Mouse (Mus musculus): ENCODE results near the gene Tada3. TPM values are rescaled to one million over a fixed set of nuclear protein-coding genes. Genes with fewer than 3 reads are reported as not detected.
"Not testable (repeated sequence)": the region's sequence is repeated elsewhere in the genome, so short reads cannot be mapped to it uniquely, and the experiment has no call there.

The Tada3 gene
- polyA plus RNA-seq, 1 experiment: 21.6 TPM

GRCm38 (mm10) chr6:113333137-113333950 lies 44.3 kb downstream of the Tada3 start:
- no peak overlapping the region for H3K4me3 ChIP-seq (replicated peaks; ENCODE audit: control insufficient read depth, low read depth, low read length)
- 78% methylated on average over 14 of the region's 14 CpGs for WGBS
- no peak overlapping the region for H3K27ac ChIP-seq (ENCODE audit: control insufficient read depth, insufficient read depth, low read depth, low read length, poor library complexity)
- TF ChIP-seq POLR2A (IDR thresholded peaks at IDR 0.05; ENCODE audit: borderline replicate concordance, control insufficient read depth, low read depth, low read length) (no peak), CTCF (IDR thresholded peaks at IDR 0.05; ENCODE audit: control insufficient read depth, insufficient read depth, low read length) (0 out of 2 replicates have a peak, but pooled peaks have one; percentile 7)
- H3K4me1 ChIP-seq (ENCODE audit: control insufficient read depth, insufficient read depth, low read length): peaks cover 2% of the 10 kb centered on the region; the same call in 1 of the 2 replicates

GRCm38 (mm10) chr6:113332734-113333133 lies 44.9 kb downstream of the Tada3 start:
- H3K27ac ChIP-seq (ENCODE audit: control insufficient read depth, insufficient read depth, low read depth, low read length, poor library complexity); H3K4me3 ChIP-seq (replicated peaks; ENCODE audit: control insufficient read depth, low read depth, low read length); H3K4me1 ChIP-seq (ENCODE audit: control insufficient read depth, insufficient read depth, low read length): not testable (repeated sequence)
- WGBS: 78% methylated on average over 6 of the region's 6 CpGs

GRCm38 (mm10) chr6:113331721-113332120 lies 46.0 kb downstream of the Tada3 start:
- 90% methylated on average over 11 of the region's 11 CpGs for WGBS
- Histone ChIP-seq H3K27ac (ENCODE audit: control insufficient read depth, insufficient read depth, low read depth, low read length, poor library complexity) (no peak overlapping the region), H3K4me3 (replicated peaks; ENCODE audit: control insufficient read depth, low read depth, low read length) (no peak overlapping the region), H3K4me1 (ENCODE audit: control insufficient read depth, insufficient read depth, low read length) (peaks cover 3% of the 10 kb centered on the region)
- TF ChIP-seq CTCF (IDR thresholded peaks at IDR 0.05; ENCODE audit: control insufficient read depth, insufficient read depth, low read length) (no peak), POLR2A (IDR thresholded peaks at IDR 0.05; ENCODE audit: borderline replicate concordance, control insufficient read depth, low read depth, low read length) (no peak)

GRCm38 (mm10) chr6:113330547-113330946 lies 47.1 kb downstream of the Tada3 start:
- no peak for TF ChIP-seq POLR2A (IDR thresholded peaks at IDR 0.05; ENCODE audit: borderline replicate concordance, control insufficient read depth, low read depth, low read length)
- no peak for TF ChIP-seq CTCF (IDR thresholded peaks at IDR 0.05; ENCODE audit: control insufficient read depth, insufficient read depth, low read length)
- no peak overlapping the region for H3K27ac ChIP-seq (ENCODE audit: control insufficient read depth, insufficient read depth, low read depth, low read length, poor library complexity)
- peaks cover 3% of the 10 kb centered on the region for H3K4me1 ChIP-seq (ENCODE audit: control insufficient read depth, insufficient read depth, low read length)
- no peak overlapping the region for H3K4me3 ChIP-seq (replicated peaks; ENCODE audit: control insufficient read depth, low read depth, low read length)
- 2% methylated on average over 2 of the region's 2 CpGs for WGBS

- no peak for TF ChIP-seq POLR2A (IDR thresholded peaks at IDR 0.05; ENCODE audit: borderline replicate concordance, control insufficient read depth, low read depth, low read length)
- no peak for TF ChIP-seq CTCF (IDR thresholded peaks at IDR 0.05; ENCODE audit: control insufficient read depth, insufficient read depth, low read length)
- 80% methylated on average over 1 of the region's 1 CpGs for WGBS
- H3K27ac ChIP-seq (ENCODE audit: control insufficient read depth, insufficient read depth, low read depth, low read length, poor library complexity): no peak overlapping the region
- no peak overlapping the region for H3K4me3 ChIP-seq (replicated peaks; ENCODE audit: control insufficient read depth, low read depth, low read length)
- H3K4me1 ChIP-seq (ENCODE audit: control insufficient read depth, insufficient read depth, low read length): peaks cover 3% of the 10 kb centered on the region
Observed at GRCm38 (mm10) chr6:113329396-113329795, 48.3 kb downstream of the Tada3 start.

- WGBS: 1% methylated on average over 52 of the region's 52 CpGs
- peak within 1 kb of the TSS; percentile 92 for H3K4me3 ChIP-seq (replicated peaks; ENCODE audit: control insufficient read depth, low read depth, low read length)
- peak within 1 kb of the TSS; percentile 74 for H3K27ac ChIP-seq (ENCODE audit: control insufficient read depth, insufficient read depth, low read depth, low read length, poor library complexity)
Observed at GRCm38 (mm10) chr6:113326533-113327315, 51.0 kb downstream of the Tada3 start, which contains the start of gene Ogg1. Gene Ogg1 (plus strand): TSS chr6:113326972.

More at GRCm38 (mm10) chr6:113326533-113327315, 51.0 kb downstream of the Tada3 start, which contains the start of gene Ogg1:
- TF ChIP-seq POLR2A (IDR thresholded peaks at IDR 0.05; ENCODE audit: borderline replicate concordance, control insufficient read depth, low read depth, low read length) (peak; percentile 83; the same call in 1 of the 2 replicates), CTCF (IDR thresholded peaks at IDR 0.05; ENCODE audit: control insufficient read depth, insufficient read depth, low read length) (no peak)
- H3K4me1 ChIP-seq (ENCODE audit: control insufficient read depth, insufficient read depth, low read length): peaks cover 3% of the 10 kb centered on the region

Other genes starting within 250 kb of the Tada3 start
- gene Lhfpl4, start 182.5 kb downstream of the Tada3 start, polyA plus RNA-seq (2011; ENCODE audit: insufficient read depth, insufficient read length, low replicate concordance, missing spikeins): 1.2 TPM in 1 of 2 replicates, not detected in the other
- gene Mtmr14, start 140.0 kb downstream of the Tada3 start, polyA plus RNA-seq (2011; ENCODE audit: insufficient read depth, insufficient read length, low replicate concordance, missing spikeins): 13.5 and 35.8 TPM in 2 replicates
- gene Cpne9, start 95.6 kb downstream of the Tada3 start, polyA plus RNA-seq (2011; ENCODE audit: insufficient read depth, insufficient read length, low replicate concordance, missing spikeins): 1.1 TPM in 1 of 2 replicates, not detected in the other
- gene Brpf1, start 70.7 kb downstream of the Tada3 start, polyA plus RNA-seq (2011; ENCODE audit: insufficient read depth, insufficient read length, low replicate concordance, missing spikeins): 27.5 and 38.2 TPM in 2 replicates
- 1.5 and 4.4 TPM in 2 replicates for gene Ogg1, start 50.9 kb downstream of the Tada3 start, polyA plus RNA-seq (2011; ENCODE audit: insufficient read depth, insufficient read length, low replicate concordance, missing spikeins)
- gene Camk1, start 33.9 kb downstream of the Tada3 start, polyA plus RNA-seq (2011; ENCODE audit: insufficient read depth, insufficient read length, low replicate concordance, missing spikeins): 16.0 and 28.6 TPM in 2 replicates
- gene Arpc4, start 232 bp upstream of the Tada3 start, polyA plus RNA-seq (2011; ENCODE audit: insufficient read depth, insufficient read length, low replicate concordance, missing spikeins): 136 and 195 TPM in 2 replicates
- 11.9 and 27.7 TPM in 2 replicates for gene Ttll3, start 11.4 kb upstream of the Tada3 start, polyA plus RNA-seq (2011; ENCODE audit: insufficient read depth, insufficient read length, low replicate concordance, missing spikeins)
- 8.6 and 8.7 TPM in 2 replicates for gene Rpusd3, start 41.5 kb upstream of the Tada3 start, polyA plus RNA-seq (2011; ENCODE audit: insufficient read depth, insufficient read length, low replicate concordance, missing spikeins)
- 3.2 TPM in 1 of 2 replicates, not detected in the other for gene Cidec, start 57.9 kb upstream of the Tada3 start, polyA plus RNA-seq (2011; ENCODE audit: insufficient read depth, insufficient read length, low replicate concordance, missing spikeins)
- 5.0 and 14.4 TPM in 2 replicates for gene Jagn1, start 64.7 kb upstream of the Tada3 start, polyA plus RNA-seq (2011; ENCODE audit: insufficient read depth, insufficient read length, low replicate concordance, missing spikeins)
- gene Il17re, start 80.6 kb upstream of the Tada3 start, polyA plus RNA-seq (2011; ENCODE audit: insufficient read depth, insufficient read length, low replicate concordance, missing spikeins): 4.7 and 10.0 TPM in 2 replicates
- not detected in 2 replicates for gene Il17rc, start 93.5 kb upstream of the Tada3 start, polyA plus RNA-seq (2011; ENCODE audit: insufficient read depth, insufficient read length, low replicate concordance, missing spikeins)
- gene Creld1, start 105.4 kb upstream of the Tada3 start, polyA plus RNA-seq (2011; ENCODE audit: insufficient read depth, insufficient read length, low replicate concordance, missing spikeins): 4.7 and 13.4 TPM in 2 replicates
- gene Prrt3, start 124.0 kb upstream of the Tada3 start, polyA plus RNA-seq (2011; ENCODE audit: insufficient read depth, insufficient read length, low replicate concordance, missing spikeins): 0.80 TPM in 1 of 2 replicates, not detected in the other
- gene Emc3, start 153.8 kb upstream of the Tada3 start, polyA plus RNA-seq (2011; ENCODE audit: insufficient read depth, insufficient read length, low replicate concordance, missing spikeins): 16.7 and 30.2 TPM in 2 replicates
- 11.0 and 13.2 TPM in 2 replicates for gene Fancd2, start 153.8 kb upstream of the Tada3 start, polyA plus RNA-seq (2011; ENCODE audit: insufficient read depth, insufficient read length, low replicate concordance, missing spikeins)
- gene Fancd2os, start 222.8 kb upstream of the Tada3 start, polyA plus RNA-seq (2011; ENCODE audit: insufficient read depth, insufficient read length, low replicate concordance, missing spikeins): not detected in 2 replicates
- gene Brk1, start 226.9 kb upstream of the Tada3 start, polyA plus RNA-seq (2011; ENCODE audit: insufficient read depth, insufficient read length, low replicate concordance, missing spikeins): 65.5 and 112 TPM in 2 replicates
- 38.5 and 66.7 TPM in 2 replicates for gene Vhl, start 246.1 kb upstream of the Tada3 start, polyA plus RNA-seq (2011; ENCODE audit: insufficient read depth, insufficient read length, low replicate concordance, missing spikeins)